Mouse (Mus musculus): ENCODE measurements around the gene Deaf1. TPM values are rescaled to one million over a fixed set of nuclear protein-coding genes. Genes with fewer than 3 reads are reported as not detected.
"Not testable (repeated sequence)": the region's sequence is repeated elsewhere in the genome, so short reads cannot be mapped to it uniquely, and the experiment has no call there.

Deaf1 gene
- total RNA-seq, 2 experiments from 2014 or later: 25.8 to 37.5 TPM

GRCm38 (mm10) chr7:141264041-141264700, 63.3 kb downstream of the Deaf1 start:
- no peak for DNase-seq

GRCm38 (mm10) chr7:141263640-141264039, 63.9 kb downstream of the Deaf1 start:
- DNase-seq: no peak

- no peak for DNase-seq
Measured at GRCm38 (mm10) chr7:141261480-141261879, 66.0 kb downstream of the Deaf1 start.

GRCm38 (mm10) chr7:141256159-141256558, 71.3 kb downstream of the Deaf1 start:
- DNase-seq: no peak

GRCm38 (mm10) chr7:141250486-141250885, 77.0 kb downstream of the Deaf1 start:
- not testable (repeated sequence) for DNase-seq

Other genes starting within 250 kb of the Deaf1 start
- gene Pkp3, start 249.5 kb downstream of the Deaf1 start, total RNA-seq (2021): 1 to 10 TPM; 1.4 to 1.5 TPM
- gene Sigirr, start 227.1 kb downstream of the Deaf1 start, total RNA-seq (2021): 1 to 10 TPM; 2.4 to 4.3 TPM
- under 1 TPM; 0.30 TPM for gene Ano9, start 209.9 kb downstream of the Deaf1 start, total RNA-seq (2021)
- 10 to 100 TPM; 41.8 to 42.9 TPM for gene Ptdss2, start 205.3 kb downstream of the Deaf1 start, total RNA-seq (2021)
- gene Rnh1, start 154.8 kb downstream of the Deaf1 start, total RNA-seq (2021): 100 to 1,000 TPM; 265 to 371 TPM
- gene Hras, start 133.7 kb downstream of the Deaf1 start, total RNA-seq (2021): 10 to 100 TPM; 89.1 to 93.9 TPM
- 1 to 10 TPM; 4.7 to 8.8 TPM for gene Lrrc56, start 133.5 kb downstream of the Deaf1 start, total RNA-seq (2021)
- gene Lmntd2, start 113.6 kb downstream of the Deaf1 start, total RNA-seq (2021): under 1 TPM; 0.13 TPM
- 1 to 10 TPM; 3.6 to 4.1 TPM for gene Rassf7, start 111.8 kb downstream of the Deaf1 start, total RNA-seq (2021)
- 10 to 100 TPM; 70.5 to 89.3 TPM for gene Phrf1, start 98.9 kb downstream of the Deaf1 start, total RNA-seq (2021)
- gene Irf7, start 61.2 kb downstream of the Deaf1 start, total RNA-seq (2021): 10 to 100 TPM; 13.5 to 14.9 TPM
- gene Cdhr5, start 50.9 kb downstream of the Deaf1 start, total RNA-seq (2021): 10 to 100 TPM in 1 of 2 experiments, 1 to 10 TPM in 1; 3.3 to 17.3 TPM
- gene Sct, start 48.6 kb downstream of the Deaf1 start, total RNA-seq (2021): 1 to 10 TPM in 1 of 2 experiments, under 1 TPM in 1; 0.63 to 1.2 TPM
- under 1 TPM in 1 of 2 experiments, not detected in 1; 0.56 TPM for gene Drd4, start 35.7 kb downstream of the Deaf1 start, total RNA-seq (2021)
- 10 to 100 TPM; 23.9 to 27.1 TPM for gene Tmem80, start within 50 bp of the Deaf1 start, total RNA-seq (2021)
- gene Eps8l2, start 11.2 kb upstream of the Deaf1 start, total RNA-seq (2021): 1 to 10 TPM; 1.8 to 3.2 TPM
- 100 to 1,000 TPM; 707 to 724 TPM for gene Taldo1, start 64.5 kb upstream of the Deaf1 start, total RNA-seq (2021)
- gene Gatd1, start 86.4 kb upstream of the Deaf1 start, total RNA-seq (2021): 10 to 100 TPM; 24.9 to 46.7 TPM
- gene Cend1, start 101.8 kb upstream of the Deaf1 start, total RNA-seq (2021): 1 to 10 TPM in 1 of 2 experiments, under 1 TPM in 1; 0.70 to 1.3 TPM
- 100 to 1,000 TPM; 110 to 120 TPM for gene Slc25a22, start 110.2 kb upstream of the Deaf1 start, total RNA-seq (2021)
- gene Pidd1, start 116.3 kb upstream of the Deaf1 start, total RNA-seq (2021): 1 to 10 TPM; 1.5 to 2.3 TPM
- gene Rplp2, start 119.7 kb upstream of the Deaf1 start, total RNA-seq (2021): 1,000 to 10,000 TPM; 1,094 to 1,114 TPM
- gene Pnpla2, start 127.5 kb upstream of the Deaf1 start, total RNA-seq (2021): 100 to 1,000 TPM; 875 to 879 TPM
- 10 to 100 TPM in 1 of 2 experiments, 1 to 10 TPM in 1; 9.5 to 13.1 TPM for gene Cracr2b, start 133.4 kb upstream of the Deaf1 start, total RNA-seq (2021)
- gene Cd151, start 139.7 kb upstream of the Deaf1 start, total RNA-seq (2021): 100 to 1,000 TPM; 331 to 418 TPM
- 100 to 1,000 TPM in 1 of 2 experiments, 10 to 100 TPM in 1; 99.8 to 134 TPM for gene Polr2l, start 147.4 kb upstream of the Deaf1 start, total RNA-seq (2021)
- 10 to 100 TPM; 89.1 to 94.4 TPM for gene Tspan4, start 147.6 kb upstream of the Deaf1 start, total RNA-seq (2021)
- 10 to 100 TPM; 57.4 to 58.5 TPM for gene Chid1, start 212.2 kb upstream of the Deaf1 start, total RNA-seq (2021)
- gene Ap2a2, start 234.5 kb upstream of the Deaf1 start, total RNA-seq (2021): 10 to 100 TPM; 57.5 to 75.9 TPM